Mouse (Mus musculus) heart, adult 2 months (tissue): ENCODE data around the gene Gata3.

ENCODE experiments used
- CTCF ChIP-seq: fragments of 200-600 bp; IDR thresholded peaks from 2 replicates; pipeline ENCODE4 v1.8.1; 2022; ENCODE audit warnings: antibody characterized with exemption, mild to moderate bottlenecking, moderate library complexity
- EP300 ChIP-seq: fragments of 200-500 bp; IDR thresholded peaks from 2 replicates; pipeline ENCODE4 v1.6.1; 2011; ENCODE audit warnings: low read depth, low read length, control low read depth; ENCODE audit not compliant: insufficient read depth
- POLR2A ChIP-seq: fragments of 200-500 bp; IDR thresholded peaks from 2 replicates; pipeline ENCODE4 v1.6.1; 2011; ENCODE audit warnings: mild to moderate bottlenecking, low read depth, low read length, control low read depth; ENCODE audit not compliant: insufficient read depth

DNA sequence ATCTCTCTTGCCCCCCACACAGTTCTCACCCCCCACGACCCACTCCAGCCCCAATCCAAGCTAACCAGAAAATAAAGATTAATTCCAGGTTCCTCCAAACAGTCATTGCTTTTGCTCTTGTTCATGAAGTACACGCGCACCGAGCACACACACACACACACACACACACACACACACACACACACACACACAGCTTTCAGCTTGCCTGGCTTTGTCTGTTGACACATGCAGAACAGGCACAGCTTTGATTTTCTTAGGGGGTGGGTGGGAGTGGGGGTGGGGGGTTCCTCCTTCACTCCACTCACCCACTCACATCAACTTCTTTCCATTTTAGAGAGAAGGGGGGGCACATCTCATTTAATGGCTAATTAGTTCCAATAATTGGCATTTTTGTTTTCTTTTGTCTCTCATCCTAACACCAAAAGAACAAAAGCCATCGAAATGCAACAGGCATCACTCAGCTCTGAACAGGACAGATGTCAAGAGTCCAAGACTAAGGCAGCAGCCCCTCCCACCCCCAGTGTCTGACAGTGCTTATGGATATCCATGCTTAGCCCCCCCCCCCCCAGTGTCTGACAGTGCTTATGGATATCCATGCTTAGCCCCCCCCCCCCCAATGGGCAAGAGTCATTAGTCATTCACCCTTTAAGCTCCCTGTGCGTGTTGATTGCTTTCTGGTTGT lies 3.6 kb upstream of the Gata3 start:
- TF ChIP-seq CTCF (no peak), POLR2A (no peak), EP300 (no peak)
